Mouse (Mus musculus) c-Kit-negative CD71-positive TER-119-positive erythroid progenitor cells, embryonic 14.5 days (primary cell): ENCODE results near the gene Dnajc25.

ENCODE experiments used
- DNase-seq: peaks from one replicate; pipeline ENCODE4 v3.0.0-alpha.2; 2013; ENCODE audit warnings: low read depth, low spot score

Gene Dnajc25

GRCm38 (mm10) chr4:59003806-59004200 is 8.9 kb downstream of the Dnajc25 start:
- DNase-seq = no peak

DNA sequence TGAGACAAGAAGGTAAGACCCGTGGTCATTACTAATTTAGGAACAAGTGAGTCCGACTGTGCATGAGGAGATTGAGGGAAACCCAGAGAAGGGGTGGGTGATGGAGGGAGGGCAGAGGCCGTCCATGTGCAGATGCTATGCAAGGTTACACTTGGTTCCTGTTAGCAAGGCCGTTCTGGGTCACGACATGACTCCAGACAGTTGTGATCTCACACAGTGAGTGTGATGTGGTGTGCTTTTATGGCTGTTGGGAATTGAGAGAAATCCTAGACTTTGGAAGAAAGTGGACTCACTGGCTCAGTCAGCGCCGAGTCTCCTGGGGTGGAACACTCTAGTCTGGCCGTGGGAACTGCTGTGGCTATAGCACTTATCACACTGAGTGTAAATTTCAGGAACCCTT is 11.3 kb downstream of the Dnajc25 start:
- DNase-seq = no peak

GRCm38 (mm10) chr4:59007016-59007415 is 12.2 kb downstream of the Dnajc25 start:
- no peak for DNase-seq

GRCm38 (mm10) chr4:59007974-59008373 is 13.1 kb downstream of the Dnajc25 start:
- no peak for DNase-seq

- DNase-seq = no peak
These were observed 14.3 kb downstream of the Dnajc25 start for GRCm38 (mm10) chr4:59009186-59009585.

GRCm38 (mm10) chr4:59009696-59010095 is 14.8 kb downstream of the Dnajc25 start:
- no peak for DNase-seq

GRCm38 (mm10) chr4:59011446-59011845 is 16.6 kb downstream of the Dnajc25 start:
- DNase-seq = no peak

DNA sequence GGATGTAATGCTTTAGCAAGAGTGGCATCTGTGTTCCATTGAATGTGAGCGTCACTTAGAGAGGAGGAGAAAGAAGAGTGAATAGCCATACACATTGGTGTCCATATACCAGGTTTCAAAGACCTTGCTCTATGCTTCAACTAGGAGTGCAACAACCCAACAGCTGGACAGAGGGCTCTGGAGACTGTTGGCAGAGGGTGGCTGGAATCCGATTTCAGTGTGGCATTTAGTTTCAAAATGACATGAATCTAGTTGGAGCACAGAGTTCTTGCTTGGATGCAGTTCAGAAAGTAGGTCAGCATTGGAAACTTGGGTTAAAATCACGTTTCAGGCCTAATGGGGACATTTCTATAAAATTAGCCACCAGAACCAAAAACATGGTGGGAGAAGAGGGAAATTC is 20.3 kb downstream of the Dnajc25 start:
- no peak for DNase-seq

DNA sequence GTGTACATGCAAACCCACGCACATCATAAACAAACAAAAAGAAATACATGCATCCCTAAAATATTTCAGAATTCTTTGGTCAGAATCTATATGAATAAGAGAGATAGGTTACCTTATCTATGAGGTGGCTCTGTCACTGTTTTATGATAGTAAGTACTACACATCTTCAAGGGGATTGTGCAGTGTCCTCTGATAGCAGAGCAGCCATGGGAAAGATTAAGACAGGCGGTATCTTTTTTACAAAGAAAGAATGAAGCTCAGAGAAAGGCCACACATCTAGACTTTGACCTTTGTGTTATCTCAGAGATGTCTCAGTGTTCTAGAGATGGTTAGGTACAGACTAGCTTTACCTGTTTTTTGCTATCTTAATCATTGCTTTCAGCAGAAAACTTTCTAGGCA is 22.1 kb downstream of the Dnajc25 start:
- DNase-seq = no peak

GRCm38 (mm10) chr4:59034325-59034917 is 39.6 kb downstream of the Dnajc25 start:
- DNase-seq = no peak

DNA sequence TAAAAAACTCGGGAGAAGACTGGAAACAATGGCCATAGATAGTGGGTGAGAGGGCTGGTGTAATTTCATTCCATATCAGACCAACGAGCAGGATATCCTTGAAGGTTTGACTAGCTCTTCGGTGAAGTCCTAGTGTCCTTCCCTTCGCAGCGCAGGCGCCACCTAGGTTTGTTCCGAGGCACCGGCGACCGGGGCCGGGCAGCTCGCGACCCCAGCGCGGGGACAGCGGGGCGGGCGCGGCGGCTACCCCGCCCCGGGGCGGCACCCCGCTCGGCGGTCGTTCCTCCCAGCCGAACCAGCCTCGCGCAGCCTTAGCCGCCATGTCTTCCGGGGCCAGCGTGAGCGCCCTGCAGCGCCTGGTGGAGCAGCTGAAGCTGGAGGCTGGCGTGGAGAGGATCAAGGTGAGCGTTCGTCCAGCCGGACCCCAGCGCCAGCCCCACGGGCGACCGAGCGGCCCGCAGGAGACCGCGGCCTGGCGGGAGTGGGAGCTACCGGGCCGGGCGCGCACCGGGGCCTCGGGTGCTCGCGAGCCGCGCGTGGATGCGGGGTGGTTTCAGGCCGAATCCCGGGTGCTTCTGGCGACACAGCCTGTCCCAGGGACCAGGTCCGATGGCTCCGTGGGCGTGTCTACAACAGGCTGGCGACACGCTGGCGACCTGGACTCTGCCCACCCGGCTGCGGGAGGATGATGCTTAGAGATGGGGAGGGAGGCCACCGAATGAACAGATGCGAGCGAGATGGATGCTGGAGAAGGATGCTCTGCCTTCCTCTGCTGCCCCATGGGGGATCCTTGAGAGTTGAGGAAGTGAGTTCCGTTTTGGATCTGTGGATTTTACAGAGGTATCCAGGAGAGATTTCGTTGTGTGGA is 40.3 kb downstream of the Dnajc25 start, which contains the start of gene Gng10:
TSS of gene Gng10 (plus strand) at position 171 of the 868 bp plus-strand sequence.
- peak; percentile 22 for DNase-seq

GRCm38 (mm10) chr4:59035786-59036350 is 41.0 kb downstream of the Dnajc25 start:
- no peak for DNase-seq

DNA sequence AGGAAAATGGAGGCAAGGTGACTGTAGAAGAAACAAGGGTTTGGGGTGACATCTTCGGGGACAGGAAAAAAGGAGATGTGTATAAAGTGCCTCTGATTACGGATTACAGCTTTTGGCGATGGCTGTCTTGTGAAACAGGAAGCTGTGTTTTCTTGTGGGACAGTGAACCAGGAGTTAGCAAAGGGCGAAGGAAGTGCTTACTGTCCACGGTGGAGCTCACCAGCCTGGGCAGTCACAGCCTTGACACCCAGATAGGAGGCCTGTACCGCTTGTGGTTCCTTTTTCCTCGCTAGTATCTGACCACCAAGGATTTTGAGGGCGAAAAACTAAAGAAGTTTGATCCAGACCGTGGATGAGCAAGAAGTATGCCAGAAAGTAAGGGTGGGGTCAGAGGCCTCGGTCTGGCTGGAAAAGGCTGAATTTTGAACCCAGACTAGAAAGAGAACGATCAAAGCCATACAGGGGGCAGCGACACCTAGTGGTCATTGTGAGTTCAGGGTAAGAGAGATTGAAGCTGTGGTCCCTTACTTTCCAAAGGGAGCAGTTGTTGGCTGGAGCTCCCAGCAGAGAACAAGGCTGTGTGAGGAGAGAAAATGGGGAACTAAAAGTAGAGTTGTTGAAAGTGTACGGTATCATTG is 41.7 kb downstream of the Dnajc25 start:
- peak; percentile 73 for DNase-seq

- DNase-seq = no peak
These were observed 42.7 kb downstream of the Dnajc25 start for GRCm38 (mm10) chr4:59037525-59037924.

- DNase-seq = no peak
These were observed 45.8 kb downstream of the Dnajc25 start for GRCm38 (mm10) chr4:59040397-59041287.

- no peak for DNase-seq
These were observed 48.2 kb downstream of the Dnajc25 start for GRCm38 (mm10) chr4:59043074-59043473.

- no peak for DNase-seq
These were observed 49.0 kb downstream of the Dnajc25 start for GRCm38 (mm10) chr4:59043891-59044290.

GRCm38 (mm10) chr4:59047222-59047621 is 52.4 kb downstream of the Dnajc25 start:
- DNase-seq = no peak

DNA sequence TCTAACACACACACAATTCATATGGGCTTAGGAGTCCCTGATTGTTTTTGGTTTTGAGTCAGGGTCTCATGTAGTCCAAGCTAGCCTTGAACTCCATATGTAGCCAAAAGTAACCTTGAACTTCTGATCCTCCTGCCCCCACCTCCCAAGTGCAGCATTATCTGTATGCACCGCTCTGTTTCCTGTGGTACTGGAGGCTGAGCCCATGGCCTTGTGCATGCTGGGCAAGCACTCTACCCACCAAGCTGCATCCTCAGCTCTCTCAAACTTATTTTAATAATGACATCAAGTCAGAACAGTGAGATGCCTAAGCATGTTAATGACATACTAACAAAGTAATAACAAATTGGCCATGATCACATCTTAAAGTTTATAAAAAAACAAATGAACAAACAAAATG is 56.2 kb downstream of the Dnajc25 start:
- no peak for DNase-seq

DNA sequence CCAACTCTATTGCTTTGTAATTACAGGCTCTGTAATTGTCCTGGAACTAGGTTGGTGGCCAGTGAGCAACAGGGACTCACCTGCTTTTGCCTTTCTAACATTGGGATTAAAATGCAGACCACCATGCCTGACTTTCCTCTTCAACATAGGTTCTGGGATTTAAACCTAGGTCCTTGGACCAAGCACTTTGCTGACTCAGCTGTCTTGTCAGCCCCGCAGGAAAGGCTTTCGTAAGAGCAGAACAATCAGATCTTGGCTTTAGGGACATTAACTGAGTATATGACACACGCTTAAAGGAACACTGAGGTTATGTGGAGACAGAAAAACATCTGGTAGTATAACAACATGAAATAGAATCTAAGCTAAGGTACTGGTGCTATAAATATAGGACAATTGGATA is 63.1 kb downstream of the Dnajc25 start:
- no peak for DNase-seq

- DNase-seq = no peak
These were observed 67.7 kb downstream of the Dnajc25 start for GRCm38 (mm10) chr4:59062526-59062925.
